Mouse (Mus musculus) fibroblast of lung, adult 2 months (primary cell): ENCODE data around the gene Svop.

Source experiments
- DNase-seq: peaks from one replicate; pipeline ENCODE4 v3.0.0-alpha.2; 2011; ENCODE audit warnings: low read depth

Svop gene

GRCm38 (mm10) chr5:113993487-113994465 lies 97.6 kb downstream of the Svop start, which contains the start of gene Ssh1:
Ssh1 (minus strand) TSS chr5:113993894.
- DNase-seq, result no peak

- no peak for DNase-seq
These were observed 98.3 kb downstream of the Svop start for GRCm38 (mm10) chr5:113993031-113993486.

GRCm38 (mm10) chr5:113992339-113992831 lies 99.0 kb downstream of the Svop start:
- DNase-seq, result no peak

- no peak for DNase-seq
These were observed 100.2 kb downstream of the Svop start for GRCm38 (mm10) chr5:113991141-113991540.

- no peak for DNase-seq
These were observed 100.8 kb downstream of the Svop start for GRCm38 (mm10) chr5:113990593-113990992.

GRCm38 (mm10) chr5:113989437-113990024 lies 101.8 kb downstream of the Svop start:
- peak; percentile 84 for DNase-seq

- DNase-seq, result no peak
These were observed 105.0 kb downstream of the Svop start for GRCm38 (mm10) chr5:113986182-113986961.

- no peak for DNase-seq
These were observed 105.6 kb downstream of the Svop start for GRCm38 (mm10) chr5:113985737-113986136.

GRCm38 (mm10) chr5:113984025-113984740 lies 107.2 kb downstream of the Svop start:
- no peak for DNase-seq

GRCm38 (mm10) chr5:113983541-113983940 lies 107.8 kb downstream of the Svop start:
- no peak for DNase-seq

- no peak for DNase-seq
These were observed 109.5 kb downstream of the Svop start for GRCm38 (mm10) chr5:113981843-113982242.

- no peak for DNase-seq
These were observed 110.2 kb downstream of the Svop start for GRCm38 (mm10) chr5:113981171-113981570.

- DNase-seq, result no peak
These were observed 110.9 kb downstream of the Svop start for GRCm38 (mm10) chr5:113980511-113980910.

- DNase-seq, result no peak
These were observed 114.1 kb downstream of the Svop start for GRCm38 (mm10) chr5:113977309-113977708.
